Mouse (Mus musculus): ENCODE results near the gene Nrn1. TPM values are rescaled to one million over a fixed set of nuclear protein-coding genes. Genes with fewer than 3 reads are reported as not detected.

The Nrn1 gene
- 100 to 1,000 TPM; 293 to 319 TPM for total RNA-seq (2021)

DNA sequence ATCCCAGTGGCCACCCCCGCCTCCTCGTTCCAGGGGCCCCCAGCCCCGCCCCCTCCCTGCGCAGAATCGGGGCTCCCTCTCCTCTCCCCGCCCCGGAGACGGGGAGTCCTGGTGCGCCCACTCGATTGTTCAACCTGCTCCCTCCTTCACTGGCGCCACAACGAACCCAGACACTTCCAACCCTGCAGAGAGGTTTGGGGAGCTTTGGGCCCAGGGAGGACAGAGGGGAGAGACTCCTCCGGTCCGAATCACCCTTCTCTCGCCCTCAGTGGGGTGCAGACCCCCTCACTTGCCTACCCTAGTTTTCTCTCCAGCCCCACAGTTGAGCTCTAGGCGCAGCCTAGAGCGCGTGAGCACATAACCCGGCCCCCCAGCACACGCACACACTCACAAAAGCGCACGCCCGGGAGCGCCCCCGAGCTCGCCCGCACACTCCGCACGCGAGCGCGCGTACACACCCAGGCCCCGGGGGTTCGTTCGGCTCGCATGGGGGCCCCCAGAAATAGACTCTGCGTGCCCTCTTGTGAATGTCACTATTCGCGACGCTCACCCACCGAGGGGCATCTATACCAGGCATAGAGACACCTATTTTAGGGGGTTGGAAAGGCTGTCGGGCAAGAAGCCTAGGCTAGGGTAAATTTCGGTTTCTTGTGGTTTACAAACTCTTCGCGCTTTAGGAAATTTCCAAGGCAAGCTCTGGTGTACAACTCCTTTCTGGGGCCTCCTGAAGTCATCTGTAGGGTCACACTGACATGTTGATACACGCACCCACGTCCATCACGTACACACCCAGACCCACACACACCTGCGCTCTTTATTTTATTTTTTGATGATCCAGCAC, at the start of gene Nrn1:
Nrn1 (minus strand) TSS at position 401 of the 841 bp plus-strand sequence.
- DNase-seq (ENCODE audit: extremely low spot score in 1 of 2, low spot score in 1 of 2), result peak; percentile 49 to 65

DNA sequence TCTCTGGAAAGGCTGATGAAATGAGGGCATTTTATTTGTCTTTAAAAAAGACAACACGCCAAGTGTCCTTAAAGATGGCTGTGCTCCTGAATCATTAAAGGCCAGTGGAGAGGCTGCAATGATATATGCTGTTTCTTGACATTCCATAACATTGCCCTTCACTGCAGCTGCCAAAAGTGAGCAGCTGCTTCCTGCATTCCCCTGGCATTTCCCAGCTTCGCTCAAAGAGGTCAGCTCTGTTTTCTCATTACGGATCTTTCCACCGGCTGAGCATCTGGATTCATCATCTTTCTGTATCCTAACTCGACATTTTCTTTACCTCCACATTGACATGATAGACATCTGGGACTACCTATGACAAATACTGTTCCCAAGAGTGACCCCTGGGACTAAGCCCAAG, 44.7 kb upstream of the Nrn1 start:
- no peak for DNase-seq (ENCODE audit: extremely low spot score in 1 of 2, low spot score in 1 of 2)

- no peak for DNase-seq (ENCODE audit: extremely low spot score in 1 of 2, low spot score in 1 of 2)
Measured at GRCm38 (mm10) chr13:36766801-36767200, 31.9 kb upstream of the Nrn1 start.

GRCm38 (mm10) chr13:36751861-36752260, 16.9 kb upstream of the Nrn1 start:
- DNase-seq (ENCODE audit: extremely low spot score in 1 of 2, low spot score in 1 of 2), result no peak

DNA sequence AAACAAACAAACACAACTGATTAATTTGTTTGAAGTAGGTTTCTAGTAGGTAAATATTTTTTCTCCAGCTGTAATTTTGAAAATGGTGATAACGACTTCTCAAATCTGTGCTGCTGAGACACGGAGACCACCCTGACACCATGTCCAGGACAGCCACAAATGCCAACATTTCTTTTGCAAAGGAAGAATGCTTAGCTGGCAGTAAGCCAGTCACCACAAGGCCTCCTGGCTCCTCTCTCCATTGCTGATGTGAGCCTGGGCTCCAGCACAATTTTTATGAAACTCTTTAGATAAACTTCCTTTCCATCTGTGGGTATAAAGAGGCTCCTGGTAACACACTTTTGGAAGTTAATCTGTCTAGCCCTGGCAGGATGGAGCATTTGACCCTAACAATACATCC, 15.1 kb upstream of the Nrn1 start:
- DNase-seq (ENCODE audit: extremely low spot score in 1 of 2, low spot score in 1 of 2), result no peak

- peak in 1 of 2 experiments; percentile 19 for DNase-seq (ENCODE audit: extremely low spot score in 1 of 2, low spot score in 1 of 2)
Measured at GRCm38 (mm10) chr13:36736619-36736996, 1.7 kb upstream of the Nrn1 start.

- peak; percentile 65 to 76 for DNase-seq (ENCODE audit: extremely low spot score in 1 of 2, low spot score in 1 of 2)
Measured at GRCm38 (mm10) chr13:36735901-36736618, 1.1 kb upstream of the Nrn1 start.

- peak; percentile 27 to 34 for DNase-seq (ENCODE audit: extremely low spot score in 1 of 2, low spot score in 1 of 2)
Measured at GRCm38 (mm10) chr13:36733989-36734690, 791 bp downstream of the Nrn1 start.

- no peak for DNase-seq (ENCODE audit: extremely low spot score in 1 of 2, low spot score in 1 of 2)
Measured at GRCm38 (mm10) chr13:36733566-36733965, 1.4 kb downstream of the Nrn1 start.

- no peak for DNase-seq (ENCODE audit: extremely low spot score in 1 of 2, low spot score in 1 of 2)
Measured at GRCm38 (mm10) chr13:36732891-36733490, 1.9 kb downstream of the Nrn1 start.

- peak; percentile 22 to 28 for DNase-seq (ENCODE audit: extremely low spot score in 1 of 2, low spot score in 1 of 2)
Measured at GRCm38 (mm10) chr13:36731931-36732461, 2.9 kb downstream of the Nrn1 start.

DNA sequence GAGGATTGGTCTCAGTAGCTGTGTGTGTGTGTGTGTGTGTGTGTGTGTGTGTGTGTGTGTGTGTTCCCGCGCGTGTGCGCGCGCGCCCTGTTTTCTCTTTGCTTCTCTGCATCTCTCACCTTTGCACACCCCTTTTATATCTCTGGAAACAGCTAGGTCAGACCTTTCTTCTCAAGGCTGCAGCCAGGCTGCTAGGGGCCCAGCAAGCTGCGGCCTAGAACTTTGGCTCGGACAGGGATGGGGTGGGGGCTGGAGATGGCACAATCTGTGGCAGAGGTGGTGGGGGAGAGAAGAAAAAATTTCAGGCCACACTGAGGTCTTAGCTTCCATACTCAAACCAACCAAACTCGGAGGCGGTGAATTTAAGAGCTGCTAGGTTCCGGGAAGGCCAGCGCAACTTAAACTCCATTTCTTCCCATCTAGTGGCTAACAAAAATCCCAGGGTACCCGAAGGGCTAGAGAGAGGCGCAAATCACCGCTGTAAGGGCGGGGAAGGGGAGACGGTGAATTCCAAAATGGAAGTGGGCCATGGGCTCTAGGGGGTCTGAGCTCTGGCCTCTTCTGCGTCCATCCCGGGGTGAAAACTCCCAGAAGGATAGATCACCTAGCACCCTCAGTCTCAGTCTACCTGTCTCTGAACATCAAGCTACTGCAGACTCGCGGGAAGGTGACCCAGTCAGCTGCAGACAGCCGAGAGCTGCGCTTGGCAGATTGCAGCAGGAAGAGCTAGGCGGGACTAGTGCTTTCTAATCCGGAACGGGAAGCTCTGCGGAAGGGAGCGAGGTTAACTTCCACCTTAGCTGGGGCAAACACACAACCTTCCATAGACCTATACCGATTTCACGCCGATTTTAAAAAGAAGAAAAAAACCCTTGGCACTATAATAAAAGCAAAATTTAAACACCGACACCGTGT, 3.7 kb downstream of the Nrn1 start:
- peak; percentile 40 to 43 for DNase-seq (ENCODE audit: extremely low spot score in 1 of 2, low spot score in 1 of 2)

DNA sequence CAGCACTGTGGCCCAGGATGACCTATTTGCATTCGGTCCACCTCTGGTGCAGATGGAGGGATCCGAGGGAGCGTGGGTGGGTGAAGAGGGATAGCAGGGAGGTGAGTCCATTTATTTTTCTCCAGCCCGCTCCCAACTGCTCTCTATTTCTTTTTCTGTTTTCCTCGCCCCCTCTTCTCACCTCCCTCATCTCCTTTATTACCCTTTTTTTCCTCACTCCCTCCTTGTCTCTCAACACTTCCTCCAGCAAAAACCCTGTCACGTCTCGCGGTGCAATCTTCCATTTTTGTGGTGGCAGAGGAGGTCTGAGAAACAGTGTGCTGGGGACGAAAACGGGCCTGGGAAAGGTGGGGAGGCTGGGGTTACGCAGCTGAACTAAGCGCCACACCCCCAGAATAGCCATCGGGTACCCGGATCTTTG, 4.6 kb downstream of the Nrn1 start:
- DNase-seq (ENCODE audit: extremely low spot score in 1 of 2, low spot score in 1 of 2), result no peak

DNA sequence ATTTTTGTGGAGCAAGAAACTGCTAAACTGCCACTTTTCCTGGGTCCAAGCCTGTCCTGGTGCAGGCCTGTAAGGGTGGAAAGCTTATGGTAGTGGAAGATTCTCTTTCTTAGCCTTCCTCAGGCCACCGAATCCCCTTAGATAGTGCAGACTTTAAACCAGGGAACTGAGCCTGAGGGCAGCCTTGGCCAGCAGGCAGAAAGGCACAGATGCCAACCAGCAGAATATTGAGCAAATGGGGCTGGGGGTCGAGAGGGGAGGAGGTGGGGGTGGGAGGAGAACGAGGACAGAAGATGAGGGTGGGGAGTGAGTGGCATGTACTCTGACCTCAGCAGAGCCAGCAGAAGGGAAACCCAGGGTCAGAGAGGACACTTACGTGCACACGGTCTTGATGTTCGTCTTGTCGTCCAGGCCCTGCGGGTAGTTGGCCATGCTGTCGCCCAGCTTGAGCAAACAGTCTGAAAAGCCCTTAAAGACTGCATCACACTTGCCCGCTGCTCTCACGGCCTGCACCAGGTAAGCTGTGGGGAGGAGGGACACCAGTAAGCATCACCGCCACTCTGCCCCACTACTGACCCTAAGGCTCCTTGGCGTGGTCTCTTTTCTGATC, 5.1 kb downstream of the Nrn1 start:
- peak in 1 of 2 experiments; percentile 23 for DNase-seq (ENCODE audit: extremely low spot score in 1 of 2, low spot score in 1 of 2)

GRCm38 (mm10) chr13:36728509-36728908, 6.4 kb downstream of the Nrn1 start:
- DNase-seq (ENCODE audit: extremely low spot score in 1 of 2, low spot score in 1 of 2), result no peak

GRCm38 (mm10) chr13:36727779-36728470, 7.0 kb downstream of the Nrn1 start:
- peak in 1 of 2 experiments; percentile 12 for DNase-seq (ENCODE audit: extremely low spot score in 1 of 2, low spot score in 1 of 2)

DNA sequence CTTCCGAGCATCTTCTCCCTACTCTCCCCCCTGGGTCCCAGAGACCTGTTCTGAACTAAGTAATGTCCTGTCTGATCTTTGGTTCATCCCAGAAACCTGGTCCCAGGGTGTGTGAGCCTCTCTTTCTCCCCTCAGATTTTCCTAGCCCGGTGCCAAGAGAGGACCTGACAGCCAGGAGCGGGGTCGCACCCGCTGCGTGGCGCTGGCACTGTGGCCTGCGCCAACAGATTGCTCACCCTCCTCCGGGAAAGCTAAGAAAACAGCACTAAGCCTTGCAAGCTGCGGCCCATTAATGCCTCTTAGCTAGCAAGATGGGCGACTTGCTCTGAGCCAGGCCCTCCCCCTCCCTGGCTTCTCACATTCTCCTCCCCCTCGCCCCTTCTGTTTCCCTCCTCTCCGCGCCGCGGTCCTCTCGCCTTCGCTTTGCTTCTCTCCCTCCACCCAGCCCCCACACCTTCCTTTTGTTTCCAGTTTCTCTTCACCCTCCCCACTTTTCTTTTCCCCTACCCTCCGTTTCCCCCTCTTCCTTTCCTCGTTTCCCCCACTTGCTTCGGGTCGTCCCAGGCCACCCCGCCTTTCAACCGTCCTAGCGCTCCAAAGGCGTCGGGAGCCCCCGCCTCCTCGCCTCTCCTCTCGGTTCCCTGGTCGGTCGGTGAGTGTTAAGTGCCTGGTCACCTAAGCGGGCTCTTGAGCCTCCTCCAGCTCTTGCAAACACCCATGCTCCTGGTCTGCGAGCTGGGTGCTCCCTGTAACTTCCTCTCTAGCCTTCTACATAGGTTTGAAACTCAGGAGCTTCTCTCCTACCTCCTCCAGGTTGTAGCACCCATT, 7.8 kb downstream of the Nrn1 start:
- peak; percentile 54 to 56 for DNase-seq (ENCODE audit: extremely low spot score in 1 of 2, low spot score in 1 of 2)

All from layer of hippocampus, postnatal 25 days (tissue).